Mouse (Mus musculus) c-Kit-positive CD71-positive TER-119-negative erythroid progenitor cells, embryonic 14.5 days (primary cell): ENCODE results near the gene Prkrip1.
"Not testable (repeated sequence)": the region's sequence is repeated elsewhere in the genome, so short reads cannot be mapped to it uniquely, and the experiment has no call there.

ENCODE experiments used
- DNase-seq: peaks from one replicate; pipeline ENCODE4 v3.0.0-alpha.2; 2013; ENCODE audit warnings: low read depth

Prkrip1 gene

DNA sequence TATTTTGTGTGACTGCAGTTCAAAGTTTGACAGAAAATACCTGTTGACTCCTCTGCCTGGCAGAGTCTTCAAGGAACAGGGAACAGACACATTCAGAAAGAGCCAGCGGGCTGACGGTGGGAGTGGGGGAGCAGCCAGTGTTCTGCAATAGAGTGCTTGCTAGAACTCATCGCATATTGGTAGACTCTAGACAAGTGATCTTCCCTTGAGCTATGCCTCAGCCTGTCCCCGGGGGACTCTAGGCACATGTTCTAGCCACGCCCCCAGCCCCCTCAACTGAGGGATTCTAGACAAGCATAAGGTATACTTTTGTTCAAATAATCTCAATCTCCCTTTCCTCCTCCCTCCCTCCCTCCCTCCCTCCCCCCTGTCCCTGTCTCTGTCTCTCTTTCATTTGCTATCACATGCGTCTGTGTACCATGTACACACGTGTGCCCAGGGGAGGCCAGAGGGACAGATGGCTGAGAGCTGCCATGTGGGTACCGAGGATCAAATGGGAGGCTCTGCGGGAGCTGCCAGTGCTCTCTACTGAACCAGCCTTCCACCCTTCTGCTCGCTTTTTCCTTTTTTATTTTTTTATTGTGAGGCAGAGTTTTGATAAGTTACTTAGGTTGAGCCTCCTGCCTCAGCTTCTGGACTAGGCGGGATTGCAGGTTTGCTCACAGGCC is 34.8 kb downstream of the Prkrip1 start:
- DNase-seq = no peak

DNA sequence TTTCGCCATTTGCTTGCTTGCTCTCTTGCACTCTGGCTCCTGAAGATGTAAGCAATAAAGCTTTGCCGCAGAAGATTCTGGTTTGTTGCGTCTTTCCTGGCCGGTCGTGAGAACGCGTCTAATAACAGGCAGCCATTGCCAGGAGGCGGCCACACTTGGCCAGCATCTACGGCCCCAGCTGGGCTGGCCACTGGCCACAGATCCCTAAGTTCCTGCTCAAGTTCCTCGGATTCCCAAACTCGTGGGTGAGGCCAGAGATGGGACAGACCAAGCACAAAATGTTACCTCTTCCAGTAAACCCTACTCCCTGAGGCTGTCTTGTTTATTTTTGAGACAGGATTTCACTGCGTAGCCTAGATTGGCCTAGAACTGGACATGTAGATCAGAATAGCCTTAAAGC is 38.7 kb downstream of the Prkrip1 start:
- not testable (repeated sequence) for DNase-seq

DNA sequence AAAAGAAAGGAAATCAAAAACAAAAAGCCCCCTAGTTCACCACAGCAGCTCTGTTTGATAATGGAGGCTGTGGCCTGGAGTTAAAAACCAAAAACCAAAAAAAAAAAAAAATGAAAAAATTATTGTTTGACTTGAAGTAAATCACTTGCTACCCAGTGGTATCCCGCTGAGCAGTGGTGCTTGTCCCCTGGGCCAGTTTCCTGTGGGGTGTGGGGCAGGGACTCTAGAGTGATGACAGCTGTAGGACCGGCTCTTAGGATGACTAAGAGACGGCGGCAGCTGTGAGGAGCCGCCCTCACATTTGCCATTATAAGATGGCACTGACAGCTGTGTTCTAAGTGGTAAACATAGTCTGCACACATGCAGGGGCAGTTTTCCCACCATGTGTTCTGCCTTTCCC is 43.4 kb downstream of the Prkrip1 start:
- DNase-seq = no peak

DNA sequence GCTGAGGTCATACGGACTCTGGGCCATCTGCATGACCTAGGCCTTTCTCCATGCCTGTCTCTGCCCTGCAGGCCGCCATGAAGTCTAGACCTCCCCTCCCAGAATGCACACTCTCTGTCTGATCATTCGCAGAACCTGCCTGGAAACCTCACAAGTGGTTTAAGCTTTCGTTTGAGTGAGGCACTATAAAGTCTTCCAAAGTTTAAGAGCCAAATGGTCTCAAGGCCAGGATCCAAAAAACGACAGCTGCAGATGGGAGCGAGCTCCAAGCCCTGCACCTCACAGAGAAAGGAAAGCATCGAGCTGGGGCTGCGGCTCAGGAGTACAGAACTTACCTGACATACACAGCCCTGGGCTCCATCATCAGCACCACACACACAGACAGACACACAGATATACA is 46.4 kb downstream of the Prkrip1 start:
- no peak for DNase-seq

DNA sequence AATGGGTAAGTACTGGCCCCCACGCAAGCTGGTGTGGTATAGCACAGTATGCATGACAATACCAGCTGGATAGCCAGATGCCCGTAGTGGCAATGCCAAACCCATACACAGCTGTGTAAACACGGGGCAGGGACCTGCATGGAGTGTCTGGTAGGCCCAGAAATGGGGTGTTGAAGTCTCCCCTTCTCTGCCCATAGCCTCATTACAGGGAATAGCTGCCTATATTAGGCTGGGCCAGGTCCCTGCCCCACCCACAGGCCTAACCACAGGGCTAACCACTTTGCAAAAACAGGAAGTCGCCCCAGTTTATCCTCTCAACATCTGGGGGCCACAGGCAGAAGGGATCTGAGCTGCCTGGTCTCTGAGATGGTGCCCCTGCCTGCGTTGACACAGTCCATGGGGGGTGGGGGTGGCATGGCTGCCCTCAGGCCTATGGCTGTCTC is 49.6 kb downstream of the Prkrip1 start:
- not testable (repeated sequence) for DNase-seq

DNA sequence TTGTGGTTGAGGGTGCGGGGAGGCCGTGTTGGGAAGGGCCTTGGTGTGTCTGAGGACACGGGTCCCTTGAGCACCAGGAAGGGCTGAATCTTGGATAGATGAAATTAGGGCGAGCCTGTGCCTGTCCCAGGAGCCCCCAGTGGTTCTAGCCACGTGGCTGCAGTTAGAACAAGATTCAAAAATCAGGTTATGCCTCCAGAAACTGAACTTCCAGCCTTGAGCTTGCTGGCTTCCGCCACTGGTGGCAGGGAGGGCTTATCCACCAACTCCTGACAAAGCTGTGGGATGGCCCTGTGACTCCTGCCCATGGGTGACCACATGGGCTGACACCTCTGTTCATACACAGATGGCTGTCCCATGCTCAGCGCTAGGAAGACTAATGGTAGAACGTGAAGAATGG is 51.1 kb downstream of the Prkrip1 start:
- DNase-seq = no peak

DNA sequence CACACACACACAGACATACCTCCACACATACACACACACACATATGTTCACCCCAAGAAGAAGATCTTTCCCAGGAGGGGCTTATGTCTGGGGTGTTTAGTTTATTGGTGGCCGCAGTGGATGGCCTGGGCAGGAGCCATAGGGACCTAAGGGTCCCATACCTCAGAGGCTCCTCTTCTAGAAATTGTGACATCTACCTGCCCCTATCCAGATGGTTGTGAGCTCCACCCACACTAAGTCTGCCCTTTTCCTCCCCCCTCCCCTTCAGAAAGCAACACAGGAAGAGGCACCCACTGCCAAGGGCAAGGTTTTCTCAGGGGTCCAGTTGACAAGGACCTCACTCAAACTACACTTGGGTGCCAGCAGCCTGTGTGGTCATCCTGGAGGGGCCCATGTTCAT is 51.8 kb downstream of the Prkrip1 start:
- no peak for DNase-seq

DNA sequence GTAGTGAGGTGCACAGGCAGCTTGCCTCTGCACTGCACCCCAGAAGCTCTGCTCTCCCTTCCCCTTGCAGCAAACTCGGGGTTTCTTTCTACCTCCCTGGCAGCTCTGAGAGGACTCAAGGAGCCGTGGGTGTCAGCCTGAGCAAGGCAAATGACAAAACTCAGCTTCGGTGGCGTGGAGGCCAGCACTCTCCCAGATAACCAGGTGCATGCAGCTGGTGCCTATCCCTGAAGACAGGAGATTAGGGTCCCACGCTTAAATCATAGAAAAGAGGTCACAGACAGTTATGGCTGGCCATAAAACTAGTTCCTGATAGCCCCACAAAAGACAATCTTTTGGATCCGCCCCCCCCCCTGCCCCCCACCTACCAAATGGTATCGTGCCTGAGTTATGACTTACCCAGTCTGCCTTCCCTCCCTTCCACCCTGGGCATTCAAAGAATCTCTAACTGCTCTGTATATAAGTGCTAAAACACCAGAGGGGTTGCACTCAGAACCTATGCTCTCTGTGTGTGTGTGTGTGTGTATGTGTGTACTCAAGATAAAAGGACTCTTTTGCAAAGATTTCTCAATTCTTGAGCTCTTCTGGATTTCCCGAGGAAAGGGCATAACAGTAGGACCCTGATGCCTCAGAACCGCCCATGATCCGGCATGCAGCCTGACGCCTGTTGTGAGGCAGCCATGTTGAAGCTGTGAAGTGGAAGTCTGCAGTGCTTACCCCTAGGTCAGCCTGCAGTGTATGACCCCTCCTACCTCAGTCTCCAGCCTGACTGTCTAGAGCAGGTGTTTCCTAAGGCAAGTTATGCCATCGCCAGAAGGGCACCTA is 53.9 kb downstream of the Prkrip1 start:
- DNase-seq = no peak

DNA sequence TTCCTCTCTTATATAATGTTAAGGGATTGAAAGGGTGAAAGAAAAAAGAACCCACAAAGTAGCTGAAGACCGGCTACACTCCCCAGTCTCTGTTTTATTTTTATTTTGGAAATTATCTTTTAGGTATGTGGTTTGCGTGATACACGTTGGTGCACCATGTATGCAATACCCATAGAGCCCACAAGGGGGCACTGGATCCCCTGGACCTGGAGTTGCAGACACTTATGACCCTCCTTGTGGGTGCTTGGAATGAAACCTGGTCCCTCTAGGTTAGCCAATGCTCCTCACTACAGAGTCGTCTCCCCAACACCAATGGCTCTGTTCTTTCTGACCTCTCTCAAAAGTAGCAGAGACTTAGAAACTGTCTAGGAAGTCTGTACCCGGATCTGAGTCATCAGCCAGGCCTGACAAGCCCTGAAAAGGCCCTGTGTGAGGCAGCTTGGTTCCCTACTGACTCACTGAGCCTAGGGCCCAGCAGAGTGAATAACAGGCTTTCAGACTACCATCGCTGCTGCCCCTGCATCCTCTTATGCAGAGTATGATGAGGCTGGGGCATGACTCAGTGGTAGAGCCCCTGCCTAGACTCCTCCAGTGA is 55.5 kb downstream of the Prkrip1 start:
- DNase-seq = no peak

DNA sequence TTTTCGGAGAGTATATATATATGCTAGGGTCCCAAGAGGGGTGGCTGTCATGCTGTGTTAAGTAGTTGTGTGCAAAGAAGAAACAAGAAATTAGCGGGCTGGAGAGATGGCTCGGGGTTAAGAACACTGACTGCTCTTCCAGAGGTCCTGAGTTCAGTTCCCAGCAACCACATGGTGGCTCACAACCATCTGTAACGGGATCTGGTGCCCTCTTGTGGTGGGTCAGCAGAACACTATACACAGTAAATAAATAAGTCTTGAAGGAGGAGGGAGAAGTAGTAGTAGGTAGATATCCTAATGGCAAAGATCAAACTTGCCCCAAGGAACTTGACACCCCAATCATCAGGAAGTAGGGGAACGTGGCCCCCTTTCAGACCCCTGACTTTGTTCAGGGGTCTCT is 56.0 kb downstream of the Prkrip1 start:
- DNase-seq = no peak

DNA sequence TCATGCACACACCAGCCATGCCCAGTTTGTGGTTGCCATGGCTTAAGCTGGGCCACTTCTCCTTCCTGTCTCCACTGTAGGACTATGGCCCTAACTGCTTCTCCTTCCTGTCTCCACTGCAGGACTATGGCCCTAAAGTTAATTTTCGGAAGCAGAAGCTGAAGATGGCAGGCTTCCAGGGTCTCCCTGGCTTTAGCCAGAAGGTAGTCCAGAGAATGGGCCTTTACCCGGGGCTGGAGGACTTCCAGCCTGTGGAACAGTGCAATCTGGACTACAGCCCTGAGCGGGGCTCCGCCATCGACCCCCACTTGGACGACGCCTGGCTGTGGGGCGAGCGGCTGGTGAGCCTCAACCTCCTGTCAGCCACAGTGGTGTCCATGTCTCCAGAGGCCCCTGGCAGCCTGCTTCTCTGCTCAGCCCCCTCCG is 58.7 kb downstream of the Prkrip1 start:
- DNase-seq = no peak

DNA sequence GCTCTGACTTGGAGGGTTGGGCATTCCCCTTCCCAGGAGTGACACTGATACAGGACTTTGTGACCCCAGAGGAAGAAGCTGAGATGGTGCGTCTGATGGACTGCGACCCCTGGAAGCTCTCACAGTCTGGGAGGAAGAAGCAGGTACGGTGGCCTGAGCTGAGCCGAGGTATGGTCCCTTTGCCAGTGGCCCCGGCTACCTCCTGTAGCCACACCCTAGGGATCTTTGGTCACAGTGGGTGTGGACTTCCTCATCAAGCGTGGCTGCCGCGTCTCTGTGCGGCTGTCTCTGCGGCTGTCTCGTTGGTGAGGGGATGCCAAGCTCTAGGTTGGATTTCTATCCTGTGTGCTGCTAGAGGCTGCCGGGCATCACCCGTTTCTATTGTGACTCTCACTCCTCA is 59.4 kb downstream of the Prkrip1 start:
- DNase-seq = no peak

DNA sequence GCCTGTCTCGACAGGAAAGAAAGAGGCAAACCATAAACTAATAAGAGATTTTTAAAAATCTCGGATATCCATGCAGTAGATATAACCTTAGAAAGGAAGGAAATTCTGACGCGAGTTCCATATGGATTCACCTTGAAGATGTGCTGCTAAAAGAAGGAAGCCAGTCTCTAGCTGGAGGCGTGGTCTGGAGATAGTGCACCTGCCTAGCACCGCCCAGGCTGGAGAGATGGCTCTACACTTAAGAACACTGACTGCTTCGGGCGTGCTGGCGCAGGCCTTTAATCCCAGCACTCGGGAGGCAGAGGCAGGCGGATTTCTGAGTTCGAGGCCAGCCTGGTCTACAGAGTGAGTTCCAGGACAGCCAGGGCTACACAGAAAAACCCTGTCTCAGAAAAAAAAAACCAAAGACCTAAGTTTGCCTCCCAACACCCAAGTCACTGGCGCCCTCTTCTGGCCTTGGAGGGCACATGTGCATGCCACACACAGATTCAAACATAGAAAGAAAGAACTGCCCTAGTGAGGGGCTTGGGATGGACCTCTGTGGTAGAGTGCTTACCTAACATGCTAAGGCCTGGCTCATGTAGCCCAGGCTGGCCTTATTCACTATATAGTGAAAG is 61.0 kb downstream of the Prkrip1 start:
- DNase-seq = peak; percentile 73

DNA sequence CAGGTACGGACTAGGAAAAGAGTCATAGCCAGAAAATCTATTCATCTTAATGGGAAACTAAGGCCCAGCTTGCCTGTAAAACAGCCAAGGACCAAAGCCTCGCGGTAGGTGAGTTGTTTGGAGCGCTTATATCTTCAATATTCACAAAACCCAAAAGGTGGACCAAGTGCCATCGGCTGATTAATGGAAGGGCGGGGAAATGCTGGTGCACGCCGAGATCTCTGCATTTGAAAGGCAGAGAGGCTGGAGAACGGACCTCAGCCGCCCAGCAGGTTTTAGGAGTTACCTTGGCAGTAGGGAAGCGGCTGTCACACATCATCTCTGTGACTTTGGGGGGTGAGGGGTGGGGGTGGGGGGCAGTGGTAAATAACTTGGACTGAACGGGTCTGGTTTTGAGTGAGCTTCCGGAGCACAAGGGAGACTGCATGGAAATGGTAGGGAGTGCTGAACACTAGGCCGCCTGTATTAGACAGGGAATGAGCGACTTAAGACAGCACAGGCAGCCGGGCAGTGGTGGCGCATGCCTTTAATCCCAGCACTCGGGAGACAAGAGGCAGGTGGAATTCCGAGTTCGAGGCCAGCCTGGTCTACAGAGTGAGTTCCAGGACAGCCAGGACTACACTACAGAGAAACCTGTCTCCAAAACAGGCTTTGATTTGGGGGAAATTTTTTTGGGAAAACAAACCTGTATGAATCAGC is 62.3 kb downstream of the Prkrip1 start:
- DNase-seq = no peak

DNA sequence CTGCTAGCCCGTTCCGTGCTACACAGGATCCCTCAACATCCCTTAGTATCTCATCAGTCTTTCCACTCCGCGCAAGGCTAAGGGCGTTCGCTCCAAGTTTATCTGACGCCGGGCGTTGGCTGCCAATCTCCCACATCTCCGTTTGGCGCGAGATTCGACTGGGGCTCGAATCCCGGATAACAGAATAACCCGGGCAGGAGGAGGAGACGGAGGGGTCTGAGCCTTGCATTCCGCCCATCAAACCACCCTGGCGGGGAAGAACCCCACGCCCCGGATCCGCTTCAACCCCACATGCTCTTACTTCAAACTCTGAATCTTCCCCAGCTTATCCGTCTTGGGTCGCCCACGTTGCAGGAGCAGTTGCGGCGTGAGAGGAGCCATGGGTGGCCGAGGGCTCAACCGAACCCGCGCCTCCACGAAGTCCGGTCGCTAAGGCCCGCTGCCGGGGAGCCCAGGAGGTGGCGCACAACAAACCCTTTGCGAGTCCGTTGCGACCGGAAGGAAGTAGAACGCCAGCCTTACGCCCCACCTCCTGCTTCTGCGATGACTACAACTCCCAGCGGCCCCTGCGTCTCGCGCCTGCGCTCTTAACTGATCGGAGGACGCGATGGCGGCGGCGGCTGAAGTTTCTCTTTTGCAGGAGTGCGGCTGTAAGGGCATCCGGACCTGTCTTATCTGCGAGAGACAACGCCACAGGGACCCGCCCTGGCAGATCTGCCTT is 63.0 kb downstream of the Prkrip1 start, which contains the start of the genes Lrwd1 and Alkbh4:
Gene Lrwd1 (minus strand): TSS at position 504 of the 721 bp plus-strand sequence.
Gene Alkbh4 (plus strand): TSS at position 576 of the 721 bp plus-strand sequence.
- peak; percentile 95 for DNase-seq
